Mouse (Mus musculus): ENCODE results near the gene Hs2st1.

Gene Hs2st1

DNA sequence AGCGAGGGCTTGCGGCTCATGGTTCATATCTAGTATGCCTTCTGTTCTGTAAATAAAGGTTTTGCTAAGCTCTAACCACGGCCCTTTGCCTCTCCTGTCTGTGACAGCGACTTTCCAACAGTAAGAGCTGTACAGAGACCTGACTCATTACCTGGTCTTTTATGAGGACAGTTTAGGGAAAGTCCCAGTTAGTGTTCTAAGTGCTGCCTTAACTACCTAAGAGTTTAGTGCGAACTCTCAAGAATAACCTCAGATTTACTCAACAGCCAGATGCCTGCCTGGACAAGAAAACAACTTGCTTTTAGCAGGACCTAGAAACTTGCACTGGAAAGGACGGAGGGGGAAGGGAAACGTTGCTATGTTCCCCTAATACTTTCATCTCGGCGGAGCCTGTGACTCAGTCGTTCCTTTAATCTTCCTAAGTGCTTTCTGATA is 137.8 kb downstream of the Hs2st1 start:
- no peak for DNase-seq

GRCm38 (mm10) chr3:144428514-144429431 is 141.2 kb downstream of the Hs2st1 start:
- DNase-seq, result no peak

DNA sequence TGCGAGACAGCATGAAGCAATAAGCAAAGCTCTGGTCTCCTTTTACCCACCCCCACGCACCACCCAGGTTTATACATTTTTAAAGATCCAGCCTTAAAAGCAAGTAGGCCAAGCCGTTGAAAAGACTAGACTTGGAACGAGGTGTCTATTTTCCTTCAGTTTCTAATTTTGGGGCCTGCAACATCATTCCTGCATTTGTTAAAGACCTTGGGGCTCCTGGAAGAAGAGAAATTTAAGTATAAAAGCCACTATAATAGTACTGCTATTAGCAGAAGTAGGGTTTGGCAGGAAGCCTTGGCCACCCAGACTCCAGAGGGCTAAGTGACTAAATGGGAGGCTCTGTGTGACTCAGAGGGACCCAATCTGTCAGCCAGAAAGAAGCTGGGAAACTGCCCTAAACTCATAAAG is 144.9 kb downstream of the Hs2st1 start:
- DNase-seq, result no peak

GRCm38 (mm10) chr3:144421404-144422180 is 148.4 kb downstream of the Hs2st1 start:
- no peak for DNase-seq

DNA sequence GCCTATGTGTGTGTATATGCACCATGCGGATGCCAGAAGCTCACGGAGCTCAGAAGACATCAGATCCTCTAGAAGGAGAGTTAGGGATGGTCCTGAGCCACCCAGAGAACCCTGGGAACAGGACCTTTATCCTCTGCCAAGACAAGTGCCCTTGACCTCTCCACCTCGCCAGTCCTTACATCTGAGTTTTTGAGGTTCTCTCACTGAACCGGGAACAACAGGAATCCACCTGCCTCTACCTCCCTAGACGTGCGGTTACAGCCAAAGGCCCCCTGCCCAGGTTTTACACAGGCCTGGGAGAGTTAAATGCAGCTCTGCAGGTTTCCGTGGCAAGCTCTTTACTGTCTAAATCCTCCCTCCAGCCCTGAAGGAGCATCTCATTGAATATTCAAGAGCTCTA is 156.2 kb downstream of the Hs2st1 start:
- no peak for DNase-seq

- no peak for DNase-seq
These were observed 157.3 kb downstream of the Hs2st1 start for GRCm38 (mm10) chr3:144412538-144413272.

GRCm38 (mm10) chr3:144411650-144412278 is 158.2 kb downstream of the Hs2st1 start:
- no peak for DNase-seq

- no peak for DNase-seq
These were observed 158.9 kb downstream of the Hs2st1 start for GRCm38 (mm10) chr3:144411051-144411542.

GRCm38 (mm10) chr3:144408953-144409352 is 161.0 kb downstream of the Hs2st1 start:
- no peak for DNase-seq

DNA sequence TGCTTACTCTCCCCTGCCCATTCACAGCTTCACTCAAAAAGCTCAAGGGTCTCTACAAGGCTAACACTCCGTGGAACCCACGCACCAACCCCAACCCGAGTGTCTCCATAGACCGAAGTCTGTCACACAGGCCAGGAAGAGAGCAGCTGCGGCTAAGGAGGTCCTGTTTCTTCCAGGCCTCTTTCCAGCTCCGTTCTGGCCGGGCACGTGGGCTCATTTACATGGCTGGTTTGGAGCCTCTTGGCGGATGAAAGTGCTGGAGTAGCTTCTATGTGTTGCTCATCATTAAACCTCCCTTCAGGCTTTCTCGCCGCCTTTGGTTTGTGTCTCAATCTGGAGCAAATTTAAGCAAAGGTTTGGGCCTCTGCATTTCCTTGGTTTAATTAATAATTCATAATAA is 164.7 kb downstream of the Hs2st1 start:
- DNase-seq, result no peak

DNA sequence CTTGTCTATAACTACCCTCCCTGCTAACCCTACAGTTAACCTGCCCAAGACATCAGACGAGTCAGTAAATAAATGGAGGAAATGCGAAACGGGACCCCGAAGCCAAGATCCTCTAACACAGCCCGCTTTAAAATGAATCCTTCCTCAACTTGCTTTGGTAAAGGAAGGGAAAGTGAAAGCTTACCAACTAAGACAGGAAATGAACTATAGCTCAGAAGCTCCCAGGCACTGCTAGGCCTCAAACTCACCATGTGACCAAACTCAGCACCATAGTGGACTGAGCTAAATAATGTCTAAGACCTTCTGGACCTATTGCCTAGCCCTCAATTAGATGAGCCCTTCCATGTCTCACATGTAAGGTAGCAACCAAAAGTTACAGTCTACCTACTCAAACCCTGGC is 168.7 kb downstream of the Hs2st1 start:
- DNase-seq, result no peak

DNA sequence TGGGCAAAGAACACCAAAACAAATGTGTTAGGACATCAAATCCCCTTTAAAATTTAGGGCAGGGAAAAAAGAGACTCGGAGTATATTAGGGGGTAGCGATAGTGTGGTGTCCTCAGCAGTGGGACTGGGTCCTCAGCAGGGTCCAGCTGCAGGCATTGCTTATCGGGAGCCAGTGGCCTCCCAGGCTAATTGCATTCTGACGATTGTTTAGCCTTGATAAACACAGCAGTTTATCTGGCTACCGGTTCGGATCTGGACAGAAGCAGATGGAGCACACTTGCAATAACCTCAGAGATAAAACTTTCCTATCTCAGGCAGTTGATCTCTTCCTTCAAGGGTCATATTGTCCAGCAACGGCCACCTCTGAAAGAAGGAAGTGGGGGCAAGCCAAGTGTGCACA is 169.1 kb downstream of the Hs2st1 start:
- DNase-seq, result no peak

DNA sequence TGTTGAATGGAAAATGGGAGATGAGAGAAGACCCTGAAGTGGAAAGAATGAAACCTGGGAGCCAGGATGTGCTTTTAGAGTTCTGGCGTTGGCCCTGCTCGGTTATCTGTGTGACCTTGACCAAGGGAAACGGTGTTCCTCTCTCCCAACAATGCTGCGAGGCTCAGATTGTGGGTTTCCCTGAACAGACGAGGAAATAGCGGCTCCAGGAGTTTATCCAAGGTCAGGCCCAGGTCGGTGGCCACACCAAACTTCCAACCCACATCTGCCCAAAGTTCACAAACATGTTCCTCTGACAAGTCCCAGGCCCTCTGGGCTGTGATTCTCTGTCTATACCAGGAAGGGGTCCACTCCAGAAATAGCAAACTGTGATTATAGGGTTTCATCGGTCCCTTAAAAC is 169.6 kb downstream of the Hs2st1 start:
- DNase-seq, result no peak

DNA sequence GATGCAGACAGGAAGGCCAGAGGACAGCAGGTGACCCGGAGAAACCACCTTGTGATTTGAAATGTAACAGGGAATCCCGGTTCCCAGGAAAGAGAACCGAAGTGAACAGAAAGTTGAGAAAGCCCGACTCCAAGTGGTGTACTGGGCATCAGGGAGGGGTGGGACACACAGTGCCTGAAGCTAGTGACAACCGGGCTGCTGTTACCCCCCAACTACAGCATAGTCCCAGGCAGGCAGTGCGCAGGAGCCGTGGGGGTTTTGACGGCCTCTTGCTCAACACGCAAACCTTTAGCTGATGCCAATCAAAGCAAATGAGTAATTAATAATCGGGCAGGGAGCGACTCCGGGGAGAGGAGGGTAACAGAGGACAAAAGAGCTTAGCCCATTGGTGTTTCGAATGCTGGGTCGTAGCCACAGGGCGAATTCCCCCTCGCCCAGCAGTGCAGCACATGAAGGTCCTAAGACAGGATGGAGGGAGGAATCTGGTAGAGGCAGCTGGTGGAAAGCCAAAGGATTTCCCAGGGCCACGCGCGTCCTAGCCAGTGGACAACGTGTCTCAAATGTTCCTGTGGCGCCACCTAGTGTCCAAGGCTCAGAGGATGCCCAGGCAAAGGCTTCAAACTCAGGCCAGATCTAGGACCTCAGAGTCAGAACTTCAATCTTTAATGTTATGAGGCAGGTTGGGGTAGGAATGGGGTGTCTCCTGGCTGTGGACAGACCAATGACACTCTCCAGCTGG is 170.5 kb downstream of the Hs2st1 start:
- peak; percentile 44 for DNase-seq

- no peak for DNase-seq
These were observed 171.8 kb downstream of the Hs2st1 start for GRCm38 (mm10) chr3:144398166-144398565.

DNA sequence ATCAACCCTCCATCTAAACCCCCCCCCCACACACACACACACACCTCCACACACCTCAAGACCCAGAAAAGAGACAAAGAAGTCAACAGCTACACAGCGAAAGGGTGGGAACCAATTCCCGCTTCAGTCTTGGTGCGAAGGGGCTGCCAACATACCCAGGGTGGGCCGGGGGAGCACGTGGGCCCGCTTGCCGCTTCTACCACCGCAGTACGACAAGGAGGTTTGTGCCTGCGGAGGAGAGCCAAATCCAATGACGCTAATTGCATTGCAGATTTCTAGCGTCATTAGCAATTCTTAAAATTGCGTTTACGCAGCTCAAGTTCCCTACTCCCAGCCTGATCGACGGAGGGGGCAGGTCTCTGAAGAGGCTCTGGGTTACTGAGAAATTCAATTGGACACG is 173.5 kb downstream of the Hs2st1 start:
- DNase-seq, result no peak

- DNase-seq, result no peak
These were observed 175.5 kb downstream of the Hs2st1 start for GRCm38 (mm10) chr3:144394454-144394943.

GRCm38 (mm10) chr3:144386446-144386845 is 183.5 kb downstream of the Hs2st1 start:
- DNase-seq, result no peak

GRCm38 (mm10) chr3:144384648-144385047 is 185.3 kb downstream of the Hs2st1 start:
- no peak for DNase-seq

DNA sequence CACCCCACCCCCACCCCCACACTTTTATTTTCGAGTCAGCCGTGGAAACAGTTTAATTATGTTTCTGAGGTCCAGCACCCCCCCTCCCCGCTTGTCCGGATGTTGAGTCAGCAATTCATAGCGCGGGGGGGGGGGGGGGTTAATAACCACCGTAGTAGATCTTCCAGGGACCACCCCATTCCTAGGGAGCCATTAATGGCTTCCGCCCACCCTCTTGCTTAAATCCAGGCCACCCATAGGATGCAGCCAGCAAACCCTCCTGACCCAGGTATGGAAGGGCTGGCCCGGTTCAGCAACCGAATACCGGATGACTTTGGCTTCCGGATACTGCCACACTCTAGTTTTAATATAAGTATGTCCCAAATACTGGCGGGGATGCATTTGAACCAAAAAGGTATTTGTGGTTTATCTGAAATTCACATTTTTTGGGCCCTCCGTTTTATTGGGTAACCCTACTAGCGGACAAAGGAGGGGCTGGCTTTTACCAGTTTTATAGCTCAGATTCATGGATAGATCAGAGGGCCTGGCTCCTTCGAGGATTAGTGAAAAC is 188.5 kb downstream of the Hs2st1 start:
- no peak for DNase-seq

GRCm38 (mm10) chr3:144380921-144381320 is 189.1 kb downstream of the Hs2st1 start:
- DNase-seq, result peak; percentile 11

Data from cerebellum, adult 11 months (tissue).